Mouse (Mus musculus) CD8-positive naive resting alpha-beta T cell, adult 57 days (primary cell): ENCODE measurements around the gene Gabrq. TPM values are rescaled to one million over a fixed set of nuclear protein-coding genes. Genes with fewer than 3 reads are reported as not detected.

Experiments used
- total RNA-seq: library from RNA; stranded (reverse); gene quantifications from one replicate; pipeline ENCODE4 v1.2.4, GENCODE M21; 2023

Gene Gabrq
- total RNA-seq: not detected

DNA sequence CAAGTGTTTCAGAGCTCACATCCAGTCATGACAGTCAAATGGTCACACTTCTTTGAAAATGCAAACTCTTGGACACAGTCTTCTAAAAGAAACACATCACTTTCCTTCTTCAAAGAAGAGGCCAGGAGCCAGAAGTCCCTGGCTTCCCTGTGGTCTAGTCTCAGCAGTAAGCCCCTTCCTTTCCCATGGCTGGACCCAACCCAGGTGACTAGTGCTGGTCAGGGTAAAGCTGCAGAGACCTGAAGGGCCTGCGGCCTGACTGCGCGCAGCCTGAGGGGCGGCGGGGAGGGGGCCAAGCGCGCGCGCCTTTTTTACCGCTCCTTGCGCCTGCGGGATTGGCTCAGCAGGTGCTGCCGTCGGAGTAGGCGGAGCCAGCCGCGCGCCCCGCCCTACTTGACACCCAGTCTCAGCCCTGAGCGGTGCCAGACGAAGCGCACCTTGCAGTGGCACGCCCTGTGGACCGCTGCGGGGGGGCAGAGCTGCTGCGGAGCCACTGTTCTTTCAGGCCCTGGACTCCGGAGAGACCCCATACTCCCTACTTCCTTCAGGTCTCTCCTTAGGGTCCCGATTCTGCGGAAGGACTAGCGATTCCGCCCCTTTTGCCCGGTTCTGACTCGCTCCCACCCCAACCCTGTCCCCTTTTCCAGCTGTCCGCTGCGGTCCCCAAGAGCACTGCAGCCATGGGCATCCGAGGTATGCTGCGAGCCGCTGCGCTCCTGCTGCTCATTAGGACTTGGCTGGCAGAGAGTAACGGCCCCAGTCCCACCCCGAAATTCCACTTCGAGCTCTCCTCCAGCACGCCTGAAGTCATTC is at the start of gene Gabrq:
Gabrq (plus strand) TSS at position 403 of the 813 bp plus-strand sequence.

Other genes with a start within 250 kb of the Gabrq start
- gene Gabra3, start 168.3 kb upstream of the Gabrq start, total RNA-seq: not detected
- gene Cetn2, start 93.2 kb downstream of the Gabrq start, total RNA-seq: 35.6 TPM
- 13.9 TPM for gene Nsdhl, start 93.4 kb downstream of the Gabrq start, total RNA-seq
- 0.64 TPM for gene Zfp185, start 162.2 kb downstream of the Gabrq start, total RNA-seq
- 2.3 TPM for gene Pnma5, start 211.9 kb downstream of the Gabrq start, total RNA-seq
- gene Pnma3, start 239.6 kb downstream of the Gabrq start, total RNA-seq: not detected